Mouse (Mus musculus): ENCODE data around the gene Zfp646.

- TF ChIP-seq CTCF (IDR thresholded peaks at IDR 0.05; ENCODE audit: borderline replicate concordance, insufficient read depth, low read length): no peak
- no peak for TF ChIP-seq POLR2A (IDR thresholded peaks at IDR 0.05; ENCODE audit: low read depth, low read length)
Measured at GRCm38 (mm10) chr7:127926846-127927245, 50.8 kb downstream of the Zfp646 start.
